Comparison of ENCODE assay signal across 8 mouse cellular contexts in the genomic region with DNA sequence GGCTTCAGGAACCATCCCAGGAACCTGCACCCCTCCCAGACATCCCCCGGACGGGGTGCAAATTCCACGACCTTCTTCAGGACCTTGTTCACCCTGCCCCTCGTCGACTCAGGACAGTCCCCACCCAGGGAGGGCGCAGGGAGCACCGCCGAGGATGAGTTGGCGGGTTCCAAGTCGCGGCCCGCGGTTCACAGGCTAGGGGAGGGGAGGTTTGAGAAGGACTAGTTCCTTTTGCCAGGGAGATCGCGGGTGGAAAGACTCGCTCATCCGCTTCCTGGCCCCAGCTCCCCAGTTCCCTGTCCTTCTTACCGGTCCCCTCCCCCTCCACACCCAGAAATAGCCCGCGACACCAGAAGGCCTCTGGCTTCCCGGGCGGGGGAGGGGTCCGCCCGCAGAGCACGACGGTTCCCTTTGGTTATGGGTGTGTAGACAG. TPM values are rescaled to one million over a fixed set of nuclear protein-coding genes. Genes with fewer than 3 reads are reported as not detected.
A peak's percentile ranks its signal among the peaks of the same experiment; 100 is the strongest.
DNase-seq lines count a peak whose midpoint lies in the region; ATAC-seq and TF ChIP-seq lines count a peak whose summit lies in the region.

Gene Fam19a3 (minus strand): TSS at position 370 of the 433 bp plus-strand sequence.

- TF ChIP-seq EP300 in liver, postnatal 0 days (IDR thresholded peaks at IDR 0.05; ENCODE audit: low read depth), result no peak

- H3K4me1 ChIP-seq in hindbrain, postnatal 0 days (ENCODE audit: insufficient read depth, low read length), result peaks cover 5% of the 10 kb centered on the region; the same call in 1 of the 2 replicates
- H3K4me1 ChIP-seq in liver, postnatal 0 days (ENCODE audit: insufficient read depth), result peaks cover 26% of the 10 kb centered on the region
- peaks cover 21% of the 10 kb centered on the region for H3K4me1 ChIP-seq in olfactory bulb, adult 2 months (ENCODE audit: control insufficient read depth, insufficient read depth, low read length)

- no peak for TF ChIP-seq POLR2A in olfactory bulb, adult 2 months (IDR thresholded peaks at IDR 0.05; ENCODE audit: insufficient read depth, low read depth, low read length)

- H3K9ac ChIP-seq in hindbrain, postnatal 0 days (replicated peaks; ENCODE audit: low read length), result peak within 1 kb of the TSS; percentile 39
- H3K9ac ChIP-seq in liver, postnatal 0 days (replicated peaks), result peak within 1 kb of the TSS; percentile 41

- H3K27me3 ChIP-seq in hindbrain, postnatal 0 days (ENCODE audit: insufficient read depth, low read length), result peaks cover 53% of the 10 kb centered on the region
- peaks cover 70% of the 10 kb centered on the region for H3K27me3 ChIP-seq in liver, postnatal 0 days (ENCODE audit: insufficient read depth, low read length)

- no peak within 1 kb of the TSS for H3K27ac ChIP-seq in hindbrain, postnatal 0 days
- H3K27ac ChIP-seq in liver, postnatal 0 days (ENCODE audit: low read depth), result no peak within 1 kb of the TSS
- no peak within 1 kb of the TSS for H3K27ac ChIP-seq in olfactory bulb, adult 2 months (ENCODE audit: insufficient read depth, low read depth, low read length)

- peak within 1 kb of the TSS; percentile 73 for H3K4me2 ChIP-seq in hindbrain, postnatal 0 days (ENCODE audit: low read depth, low read length)
- H3K4me2 ChIP-seq in liver, postnatal 0 days (ENCODE audit: low read depth, low read length), result peak within 1 kb of the TSS; percentile 87

- no peak for TF ChIP-seq CTCF in hindbrain, postnatal 0 days (IDR thresholded peaks at IDR 0.05; ENCODE audit: low read depth)
- TF ChIP-seq CTCF in liver, postnatal 0 days (IDR thresholded peaks at IDR 0.05; ENCODE audit: low read depth), result no peak
- no peak for TF ChIP-seq CTCF in olfactory bulb, adult 2 months (IDR thresholded peaks at IDR 0.05; ENCODE audit: insufficient read depth, low read depth, low read length)

- peak within 1 kb of the TSS; percentile 38 for H3K4me3 ChIP-seq in hindbrain, postnatal 0 days (ENCODE audit: low read length)
- peak within 1 kb of the TSS; percentile 52 for H3K4me3 ChIP-seq in liver, postnatal 0 days (ENCODE audit: low read depth, low read length)
- peak within 1 kb of the TSS; percentile 44 for H3K4me3 ChIP-seq in olfactory bulb, adult 2 months (ENCODE audit: insufficient read depth, low read depth, low read length)

- ATAC-seq in hindbrain, postnatal 0 days, result 0 out of 2 replicates have a peak, but pooled peaks have one; percentile 10
- ATAC-seq in liver, postnatal 0 days, result peak; percentile 9; the same call in 1 of the 2 replicates
- no peak for ATAC-seq in erythroid progenitor cell, adult 5-6 weeks (replicated peaks; ENCODE audit: low FRiP score, poor library complexity, severe bottlenecking)
- no peak for ATAC-seq in frontal cortex, adult (ENCODE audit: low TSS enrichment)

- WGBS in hindbrain, postnatal 0 days, result under 1% methylated on average over 26 of the region's 26 CpGs
- under 1% methylated on average over 18 of the region's 26 CpGs for WGBS in liver, postnatal 0 days (ENCODE audit: insufficient replicate concordance)
- WGBS in olfactory bulb, adult 2 months, result 2% methylated on average over 26 of the region's 26 CpGs

- no peaks in the 10 kb centered on the region for H3K36me3 ChIP-seq in hindbrain, postnatal 0 days (ENCODE audit: insufficient read depth, low read length)
- H3K36me3 ChIP-seq in liver, postnatal 0 days (replicated peaks; ENCODE audit: insufficient read depth, low read length), result no peaks in the 10 kb centered on the region

- DNase-seq in urinary bladder, postnatal 14 days (ENCODE audit: low spot score), result peak; percentile 42
- no peak for DNase-seq in urinary bladder, adult 2 months (ENCODE audit: low spot score)
- peak; percentile 81 for DNase-seq in gastrocnemius, adult 18-20 months (ENCODE audit: low spot score)
- DNase-seq in hindbrain, postnatal 0 days (ENCODE audit: low spot score), result no peak
- peak; percentile 31 for DNase-seq in liver, postnatal 0 days

- H3K9me3 ChIP-seq in hindbrain, postnatal 0 days (ENCODE audit: low read length), result no peaks in the 10 kb centered on the region
- H3K9me3 ChIP-seq in liver, postnatal 0 days (ENCODE audit: low read length), result no peaks in the 10 kb centered on the region

RNA-seq across cellular contexts. Expression of gene Fam19a3, which starts in this region (rescaled TPM):
- 0.18 and 0.45 TPM in 2 replicates for polyA plus RNA-seq in urinary bladder, adult 2 months (2012; rRNA removed)
- 1 to 10 TPM; 2.1 to 3.4 TPM for total RNA-seq in gastrocnemius, adult 18-20 months (2021)
- total RNA-seq in hindbrain, postnatal 0 days (2014; rRNA removed), result 0.21 TPM in 1 of 2 replicates, not detected in the other
- not detected in 2 replicates for polyA plus RNA-seq in hindbrain, postnatal 0 days (2015; fragmentation: Nextera tagmentation; extraction: Ambion mirVana)
- 0.02 TPM in 1 of 2 replicates, not detected in the other for polyA plus RNA-seq in liver, postnatal 0 days (2015; fragmentation: Nextera tagmentation; extraction: Ambion mirVana)
- polyA plus RNA-seq in olfactory bulb, adult 2 months (2012; ENCODE audit: insufficient read depth, insufficient read length, low replicate concordance, missing spikeins), result not detected in 2 replicates
- total RNA-seq in erythroid progenitor cell, adult 5-6 weeks (2015; ENCODE audit: low replicate concordance), result not detected in 2 replicates
- not detected in 2 replicates for total RNA-seq in erythroid progenitor cell, adult 5-6 weeks (2017; ENCODE audit: low replicate concordance)

Comparison
In these comparisons a context has a peak if more than half of its experiments do, and no peak if none do; other contexts are left out.
1. DNase-seq: peak in urinary bladder, postnatal 14 days (single experiment) and gastrocnemius, adult 18-20 months (single experiment); none in urinary bladder, adult 2 months (single experiment) and hindbrain, postnatal 0 days (single experiment).
2. Peak in ATAC-seq, H3K4me3 ChIP-seq, H3K9ac ChIP-seq and H3K4me2 ChIP-seq in hindbrain, postnatal 0 days; RNA of the gene not detected or under 1 TPM.
3. Peak in DNase-seq, ATAC-seq, H3K4me3 ChIP-seq, H3K9ac ChIP-seq and H3K4me2 ChIP-seq in liver, postnatal 0 days; RNA of the gene not detected or under 1 TPM.
4. Peak in every context shown above with its lines, with median percentiles within 50 percentile points of each other: H3K4me3 ChIP-seq.